Mouse (Mus musculus) liver, adult (tissue): ENCODE data around the gene Acap1.

Experiments used
- GATA4 ChIP-seq: IDR thresholded peaks from 2 replicates; pipeline ENCODE4 v1.6.1; 2014; ENCODE audit warnings: mild to moderate bottlenecking, low read length; ENCODE audit not compliant: insufficient replicate concordance

Gene Acap1

GRCm38 (mm10) chr11:69913554-69914371 lies 18.4 kb upstream of the Acap1 start, which contains the start of gene Gps2:
Gps2 (plus strand) TSS chr11:69913888.
- TF ChIP-seq GATA4 = no peak

- no peak for TF ChIP-seq GATA4
Measured at GRCm38 (mm10) chr11:69912716-69913530, 17.6 kb upstream of the Acap1 start.

GRCm38 (mm10) chr11:69911701-69912100 lies 16.4 kb upstream of the Acap1 start:
- TF ChIP-seq GATA4 = no peak

GRCm38 (mm10) chr11:69910781-69911560 lies 15.6 kb upstream of the Acap1 start:
- TF ChIP-seq GATA4 = no peak

DNA sequence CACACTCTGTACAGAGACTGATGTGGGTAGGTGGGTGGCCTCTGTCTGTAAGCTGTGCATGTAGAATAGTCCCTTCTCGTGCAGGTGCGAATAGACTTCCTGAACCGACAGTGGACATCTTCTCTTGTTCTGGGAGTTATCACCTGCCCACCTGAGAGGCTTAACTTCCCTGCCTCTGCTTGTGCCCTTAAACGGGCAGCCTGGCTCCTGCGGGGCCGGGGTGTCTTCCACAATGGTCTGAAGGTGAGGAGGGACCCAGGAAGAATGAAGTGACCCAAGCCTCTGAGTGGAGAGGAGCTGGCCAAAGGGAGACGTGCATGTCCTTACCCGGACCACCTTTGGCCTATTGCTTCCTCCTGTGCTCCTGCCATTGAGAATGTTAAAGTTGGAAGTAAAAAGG lies 14.8 kb upstream of the Acap1 start:
- TF ChIP-seq GATA4 = no peak

DNA sequence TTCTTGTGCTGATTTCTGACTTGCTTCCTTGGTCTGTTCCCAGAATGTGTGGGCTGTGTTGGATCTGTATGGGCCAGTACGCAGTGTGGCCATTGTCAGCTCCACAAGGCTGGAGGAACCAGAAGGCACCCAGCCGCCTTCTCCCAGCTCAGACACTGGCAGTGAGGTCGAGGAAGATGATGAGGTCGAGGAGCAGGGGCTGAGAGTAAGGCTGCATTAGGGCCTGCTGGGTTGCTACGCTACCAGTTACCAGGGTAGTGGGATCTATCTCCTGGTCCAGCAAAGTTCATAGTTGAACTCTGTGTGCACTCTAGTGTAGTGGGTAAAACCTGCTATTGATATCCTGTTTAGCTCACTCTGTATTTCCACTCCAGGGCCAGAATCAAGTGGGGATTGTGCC lies 13.8 kb upstream of the Acap1 start:
- no peak for TF ChIP-seq GATA4

DNA sequence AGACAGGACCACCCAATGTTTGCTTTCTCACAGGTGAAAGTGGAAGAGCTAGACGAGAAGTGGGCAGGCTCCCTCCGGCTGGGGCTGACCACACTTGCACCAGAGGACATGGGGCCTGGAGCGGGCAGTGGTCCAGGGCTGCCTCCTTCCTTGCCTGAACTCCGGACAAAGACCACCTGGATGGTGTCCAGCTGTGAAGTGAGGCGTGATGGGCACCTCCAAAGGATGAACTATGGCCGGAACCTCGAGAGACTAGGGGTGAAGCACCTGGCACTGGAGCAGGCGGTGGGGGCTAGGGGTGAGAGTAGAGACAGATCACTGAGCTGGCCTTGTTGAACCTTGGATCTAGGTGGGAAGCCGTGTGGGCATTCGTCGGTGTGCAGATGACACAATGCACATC lies 13.3 kb upstream of the Acap1 start:
- TF ChIP-seq GATA4 = no peak

GRCm38 (mm10) chr11:69904311-69904710 lies 9.0 kb upstream of the Acap1 start:
- no peak for TF ChIP-seq GATA4

GRCm38 (mm10) chr11:69902972-69903371 lies 7.6 kb upstream of the Acap1 start:
- TF ChIP-seq GATA4 = no peak

GRCm38 (mm10) chr11:69901993-69902392 lies 6.7 kb upstream of the Acap1 start:
- TF ChIP-seq GATA4 = no peak

DNA sequence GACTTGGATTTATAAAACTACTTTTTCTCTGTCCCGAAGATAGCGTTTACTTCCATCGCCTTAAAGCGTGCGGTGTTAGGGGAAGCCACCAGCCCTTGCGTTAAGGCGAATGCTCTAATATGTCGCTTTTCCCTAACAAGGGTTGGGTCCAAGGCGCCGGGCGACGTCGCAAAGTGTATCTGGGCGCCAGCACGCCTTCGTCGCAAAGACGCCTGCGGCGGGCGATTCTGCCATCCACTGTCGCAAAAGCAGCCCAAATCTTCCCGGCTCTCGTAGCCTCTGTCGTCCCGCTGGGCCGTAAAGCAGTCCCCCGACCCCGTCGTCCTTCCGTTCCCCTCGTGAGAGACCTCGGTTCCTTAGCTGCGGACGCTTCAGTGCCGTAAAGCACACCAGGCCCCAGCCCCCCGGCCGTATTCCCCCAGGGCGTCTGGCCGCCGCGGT lies 6.1 kb upstream of the Acap1 start:
- peak; percentile 75; the same call in 1 of the 2 replicates for TF ChIP-seq GATA4

DNA sequence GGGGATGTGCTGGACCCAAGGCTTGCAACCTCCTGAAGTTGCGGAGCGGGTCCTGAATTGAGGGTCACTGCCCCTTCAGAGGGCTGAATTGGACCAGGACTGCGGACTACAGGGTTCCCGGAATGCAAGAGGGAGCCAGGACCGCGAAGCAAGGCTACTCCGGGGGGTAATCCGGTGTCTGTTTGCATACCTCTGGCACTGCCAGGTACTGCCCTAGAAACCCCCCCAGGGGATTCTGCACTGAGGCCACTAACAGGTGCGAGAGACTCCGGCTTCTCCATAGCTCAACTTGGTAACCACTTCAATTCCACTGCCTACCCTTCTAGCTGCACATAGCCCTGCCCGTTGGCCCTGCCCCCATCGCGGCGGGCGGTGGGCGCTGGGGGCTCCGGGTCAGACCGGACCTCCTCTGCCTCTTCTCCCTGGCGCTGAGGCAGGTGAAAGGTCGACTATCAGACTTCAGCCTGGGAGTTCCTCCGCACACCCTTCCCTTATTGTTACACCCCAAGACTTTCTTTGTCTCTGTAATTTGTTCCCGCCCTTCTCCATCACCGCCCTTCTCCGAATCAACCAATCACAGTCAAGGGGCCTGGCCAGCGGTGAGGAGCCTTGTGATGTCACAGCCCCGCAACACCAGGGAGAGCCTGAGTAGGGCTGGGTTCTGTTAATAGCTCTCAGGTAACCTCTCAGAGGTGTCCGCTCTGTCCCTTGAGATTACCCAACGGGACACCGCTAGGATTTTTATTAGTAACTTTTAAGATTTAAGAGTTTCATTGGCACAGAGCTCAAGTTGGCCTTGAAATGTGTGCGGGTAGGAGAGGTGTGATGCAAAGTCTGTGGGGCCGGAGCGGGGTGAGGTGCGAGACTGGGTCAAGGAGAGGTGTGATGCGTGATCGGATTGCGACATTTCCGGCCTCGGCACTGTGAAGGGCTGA lies 5.4 kb upstream of the Acap1 start, which contains the start of the genes 2810408A11Rik and Neurl4:
2810408A11Rik (minus strand) TSS at position 517 of the 935 bp plus-strand sequence.
Neurl4 (plus strand) TSS at position 602 of the 935 bp plus-strand sequence.
- TF ChIP-seq GATA4 = no peak

- no peak for TF ChIP-seq GATA4
Measured at GRCm38 (mm10) chr11:69899870-69900269, 4.5 kb upstream of the Acap1 start.

GRCm38 (mm10) chr11:69894671-69895070 lies 668 bp downstream of the Acap1 start:
- TF ChIP-seq GATA4 = no peak
